Mouse (Mus musculus): ENCODE results near the gene Ppm1h. TPM values are rescaled to one million over a fixed set of nuclear protein-coding genes. Genes with fewer than 3 reads are reported as not detected.

Gene Ppm1h
- polyA plus RNA-seq, 1 experiment from 2014 or later, result 33.5 TPM

GRCm38 (mm10) chr10:122736835-122737234 is 58.3 kb downstream of the Ppm1h start:
- 84% methylated on average over 4 of the region's 4 CpGs for WGBS
- Histone ChIP-seq H3K4me2 (ENCODE audit: low read length) (no peak overlapping the region), H3K27me3 (ENCODE audit: insufficient read depth, low read length) (no peaks in the 10 kb centered on the region), H3K36me3 (ENCODE audit: insufficient read depth, low read length) (no peaks in the 10 kb centered on the region), H3K4me3 (replicated peaks; ENCODE audit: low read depth, low read length) (no peak overlapping the region), H3K4me1 (replicated peaks; ENCODE audit: insufficient read depth, low read length) (no peaks in the 10 kb centered on the region), H3K9me3 (replicated peaks; ENCODE audit: low read length) (no peaks in the 10 kb centered on the region), H3K27ac (no peak overlapping the region), H3K9ac (ENCODE audit: low read depth, low read length) (no peak overlapping the region)
- ATAC-seq (replicated peaks; ENCODE audit: low FRiP score, low read depth) (no peak), DNase-seq (ENCODE audit: low spot score) (no peak)
- no peak for TF ChIP-seq CTCF (IDR thresholded peaks at IDR 0.05; ENCODE audit: low read depth)

- Histone ChIP-seq H3K27me3 (ENCODE audit: insufficient read depth, low read length) (no peaks in the 10 kb centered on the region), H3K9ac (ENCODE audit: low read depth, low read length) (no peak overlapping the region), H3K4me2 (ENCODE audit: low read length) (no peak overlapping the region), H3K36me3 (ENCODE audit: insufficient read depth, low read length) (no peaks in the 10 kb centered on the region), H3K4me3 (replicated peaks; ENCODE audit: low read depth, low read length) (no peak overlapping the region), H3K9me3 (replicated peaks; ENCODE audit: low read length) (no peaks in the 10 kb centered on the region), H3K4me1 (replicated peaks; ENCODE audit: insufficient read depth, low read length) (no peaks in the 10 kb centered on the region), H3K27ac (no peak overlapping the region)
- WGBS, result 48% methylated on average over 10 of the region's 10 CpGs
- no peak for TF ChIP-seq CTCF (IDR thresholded peaks at IDR 0.05; ENCODE audit: low read depth)
- DNase-seq (ENCODE audit: low spot score), result no peak
- no peak for ATAC-seq (replicated peaks; ENCODE audit: low FRiP score, low read depth)
Observed at GRCm38 (mm10) chr10:122738526-122738925, 60.0 kb downstream of the Ppm1h start.

- 86% methylated on average over 4 of the region's 4 CpGs for WGBS
- no peak for DNase-seq (ENCODE audit: low spot score)
- Histone ChIP-seq H3K9ac (ENCODE audit: low read depth, low read length) (no peak overlapping the region), H3K27me3 (ENCODE audit: insufficient read depth, low read length) (no peaks in the 10 kb centered on the region), H3K4me3 (replicated peaks; ENCODE audit: low read depth, low read length) (no peak overlapping the region), H3K4me1 (replicated peaks; ENCODE audit: insufficient read depth, low read length) (no peaks in the 10 kb centered on the region), H3K4me2 (ENCODE audit: low read length) (no peak overlapping the region), H3K9me3 (replicated peaks; ENCODE audit: low read length) (no peaks in the 10 kb centered on the region), H3K27ac (no peak overlapping the region), H3K36me3 (ENCODE audit: insufficient read depth, low read length) (no peaks in the 10 kb centered on the region)
- ATAC-seq (replicated peaks; ENCODE audit: low FRiP score, low read depth), result no peak
- TF ChIP-seq CTCF (IDR thresholded peaks at IDR 0.05; ENCODE audit: low read depth), result no peak
Observed at GRCm38 (mm10) chr10:122739037-122739436, 60.5 kb downstream of the Ppm1h start.

- H3K4me2 ChIP-seq (ENCODE audit: low read length), result no peak overlapping the region
- TF ChIP-seq CTCF (IDR thresholded peaks at IDR 0.05; ENCODE audit: low read depth), result no peak
- no peak for DNase-seq (ENCODE audit: low spot score)
- no peaks in the 10 kb centered on the region for H3K9me3 ChIP-seq (replicated peaks; ENCODE audit: low read length)
- no peaks in the 10 kb centered on the region for H3K36me3 ChIP-seq (ENCODE audit: insufficient read depth, low read length)
- H3K9ac ChIP-seq (ENCODE audit: low read depth, low read length), result no peak overlapping the region
- WGBS, result 84% methylated on average over 4 of the region's 4 CpGs
- H3K27me3 ChIP-seq (ENCODE audit: insufficient read depth, low read length), result no peaks in the 10 kb centered on the region
- H3K27ac ChIP-seq, result no peak overlapping the region
- ATAC-seq (replicated peaks; ENCODE audit: low FRiP score, low read depth), result no peak
- no peak overlapping the region for H3K4me3 ChIP-seq (replicated peaks; ENCODE audit: low read depth, low read length)
- no peaks in the 10 kb centered on the region for H3K4me1 ChIP-seq (replicated peaks; ENCODE audit: insufficient read depth, low read length)
Observed at GRCm38 (mm10) chr10:122740117-122740516, 61.6 kb downstream of the Ppm1h start.

- Histone ChIP-seq H3K9ac (ENCODE audit: low read depth, low read length) (no peak overlapping the region), H3K4me1 (replicated peaks; ENCODE audit: insufficient read depth, low read length) (no peaks in the 10 kb centered on the region), H3K9me3 (replicated peaks; ENCODE audit: low read length) (no peaks in the 10 kb centered on the region), H3K27me3 (ENCODE audit: insufficient read depth, low read length) (no peaks in the 10 kb centered on the region), H3K4me2 (ENCODE audit: low read length) (no peak overlapping the region), H3K27ac (no peak overlapping the region), H3K36me3 (ENCODE audit: insufficient read depth, low read length) (no peaks in the 10 kb centered on the region), H3K4me3 (replicated peaks; ENCODE audit: low read depth, low read length) (no peak overlapping the region)
- no peak for ATAC-seq (replicated peaks; ENCODE audit: low FRiP score, low read depth)
- no peak for DNase-seq (ENCODE audit: low spot score)
- no peak for TF ChIP-seq CTCF (IDR thresholded peaks at IDR 0.05; ENCODE audit: low read depth)
- WGBS, result 88% methylated on average over 7 of the region's 7 CpGs
Observed at GRCm38 (mm10) chr10:122741191-122741590, 62.6 kb downstream of the Ppm1h start.

GRCm38 (mm10) chr10:122742136-122742535 is 63.6 kb downstream of the Ppm1h start:
- no peaks in the 10 kb centered on the region for H3K4me1 ChIP-seq (replicated peaks; ENCODE audit: insufficient read depth, low read length)
- 80% methylated on average over 2 of the region's 2 CpGs for WGBS
- no peak overlapping the region for H3K27ac ChIP-seq
- DNase-seq (ENCODE audit: low spot score) (no peak), ATAC-seq (replicated peaks; ENCODE audit: low FRiP score, low read depth) (no peak)
- no peak overlapping the region for H3K4me3 ChIP-seq (replicated peaks; ENCODE audit: low read depth, low read length)
- no peaks in the 10 kb centered on the region for H3K9me3 ChIP-seq (replicated peaks; ENCODE audit: low read length)
- no peak overlapping the region for H3K4me2 ChIP-seq (ENCODE audit: low read length)
- no peak for TF ChIP-seq CTCF (IDR thresholded peaks at IDR 0.05; ENCODE audit: low read depth)
- H3K9ac ChIP-seq (ENCODE audit: low read depth, low read length), result no peak overlapping the region
- no peaks in the 10 kb centered on the region for H3K27me3 ChIP-seq (ENCODE audit: insufficient read depth, low read length)
- no peaks in the 10 kb centered on the region for H3K36me3 ChIP-seq (ENCODE audit: insufficient read depth, low read length)

- Histone ChIP-seq H3K4me1 (replicated peaks; ENCODE audit: insufficient read depth, low read length) (no peaks in the 10 kb centered on the region), H3K4me3 (replicated peaks; ENCODE audit: low read depth, low read length) (no peak overlapping the region), H3K27ac (no peak overlapping the region), H3K36me3 (ENCODE audit: insufficient read depth, low read length) (no peaks in the 10 kb centered on the region), H3K27me3 (ENCODE audit: insufficient read depth, low read length) (no peaks in the 10 kb centered on the region), H3K9ac (ENCODE audit: low read depth, low read length) (no peak overlapping the region), H3K4me2 (ENCODE audit: low read length) (no peak overlapping the region), H3K9me3 (replicated peaks; ENCODE audit: low read length) (no peaks in the 10 kb centered on the region)
- no peak for DNase-seq (ENCODE audit: low spot score)
- 92% methylated on average over 2 of the region's 2 CpGs for WGBS
- ATAC-seq (replicated peaks; ENCODE audit: low FRiP score, low read depth), result no peak
- no peak for TF ChIP-seq CTCF (IDR thresholded peaks at IDR 0.05; ENCODE audit: low read depth)
Observed at GRCm38 (mm10) chr10:122743361-122743760, 64.8 kb downstream of the Ppm1h start.
